Mouse (Mus musculus): ENCODE data around the gene Kif3c. TPM values are rescaled to one million over a fixed set of nuclear protein-coding genes. Genes with fewer than 3 reads are reported as not detected.

Gene Kif3c
- total and polyA plus RNA-seq, 3 experiments: 3.5 to 5.9 (median 5.5) TPM

- H3K36me3 ChIP-seq (replicated peaks in 1 of 2; ENCODE audit: control insufficient read depth in 1 of 2, insufficient read depth in 1 of 2, low read length in 1 of 2): peaks cover 2 to 44% of the 10 kb centered on the region in 2 experiments
- H3K27me3 ChIP-seq (replicated peaks): no peaks in the 10 kb centered on the region
- H3K4me3 ChIP-seq (replicated peaks in 1 of 3; ENCODE audit: low read depth in 2 of 3, low read length in 2 of 3, poor library complexity in 1 of 3): no peak overlapping the region
- H3K27ac ChIP-seq (ENCODE audit: insufficient read depth, low read depth): peak overlapping the region; percentile 37; the same call in 1 of the 2 replicates
- DNase-seq (ENCODE audit: extremely low read depth): peak; percentile 87
- H3K4me2 ChIP-seq (ENCODE audit: insufficient read depth, low read depth, poor library complexity, severe bottlenecking): no peak overlapping the region
- peaks cover 5% of the 10 kb centered on the region for H3K79me2 ChIP-seq (replicated peaks; ENCODE audit: control insufficient read depth, extremely low read depth, insufficient read depth, poor library complexity, severe bottlenecking)
- peaks cover 14 to 69% of the 10 kb centered on the region in 2 experiments; a peak in 3 of 4 replicates for H3K4me1 ChIP-seq (ENCODE audit: control insufficient read depth in 1 of 2, insufficient read depth in 2 of 2)
- H3K9me3 ChIP-seq (replicated peaks; ENCODE audit: low read length): no peaks in the 10 kb centered on the region
- in situ Hi-C loops (cut with MboI; ENCODE audit: low pct_ligation_motif_present, low pct_unique_long_range_greater_than_20kb, low sequenced_read_pairs) (loop anchor here (5.0 kb wide), 1 partner anchor 37 kb away; no protein-coding TSS in a partner anchor), dilution Hi-C loops (cut with MboI; ENCODE audit: extremely low pct_ligation_motif_present, extremely low pct_unique_long_range_greater_than_20kb, low sequenced_read_pairs) (no loop called here)
- no peak overlapping the region for H3K9ac ChIP-seq (ENCODE audit: insufficient read depth, low read depth)
- TF ChIP-seq IRF4 (IDR thresholded peaks at IDR 0.05; ENCODE audit: low read depth, low read length) (0 out of 2 replicates have a peak, but pooled peaks have one; percentile 27), ETS1 (conservative IDR thresholded peaks at IDR 0.05; ENCODE audit: low read depth, low read length) (peak; percentile 73), TCF12 (IDR thresholded peaks at IDR 0.05; ENCODE audit: low read depth, low read length) (0 out of 2 replicates have a peak, but pooled peaks have one; percentile 32), MXI1 (IDR thresholded peaks at IDR 0.05; ENCODE audit: low read depth, low read length) (no peak), GABPA (IDR thresholded peaks at IDR 0.05; ENCODE audit: insufficient replicate concordance, low read depth, low read length) (no peak), ELF1 (IDR thresholded peaks at IDR 0.05; ENCODE audit: low read depth, low read length) (no peak), ZMIZ1 (IDR thresholded peaks at IDR 0.05; ENCODE audit: low read depth, low read length) (no peak), ZNF384 (IDR thresholded peaks at IDR 0.05; ENCODE audit: low read depth, low read length) (no peak), HCFC1 (IDR thresholded peaks at IDR 0.05; ENCODE audit: low read depth, low read length) (no peak), SMC3 (IDR thresholded peaks at IDR 0.05; ENCODE audit: low read depth, low read length) (no peak), USF1 (IDR thresholded peaks at IDR 0.05; ENCODE audit: low read depth, low read length) (no peak), KAT2A (IDR thresholded peaks at IDR 0.05; ENCODE audit: insufficient replicate concordance, low read length) (no peak), MAZ (IDR thresholded peaks at IDR 0.05; ENCODE audit: low read depth, low read length) (no peak), CHD1 (IDR thresholded peaks at IDR 0.05; ENCODE audit: low read depth, low read length) (no peak), MAFK (IDR thresholded peaks at IDR 0.05; ENCODE audit: insufficient replicate concordance, low read length) (peak; percentile 84), NELFE (IDR thresholded peaks at IDR 0.05; ENCODE audit: low read depth, low read length) (no peak), BHLHE40 (IDR thresholded peaks at IDR 0.05; ENCODE audit: low read depth, low read length) (peak; percentile 60), USF2 (conservative IDR thresholded peaks at IDR 0.05; ENCODE audit: low read depth, low read length) (no peak), ZKSCAN1 (IDR thresholded peaks at IDR 0.05; ENCODE audit: borderline replicate concordance, low read depth, low read length) (no peak), TBP (conservative IDR thresholded peaks at IDR 0.05; ENCODE audit: low read depth, low read length) (no peak), MYC (IDR thresholded peaks at IDR 0.05; ENCODE audit: low read depth, low read length) (peak; percentile 65; the same call in 1 of the 2 replicates), MEF2A (IDR thresholded peaks at IDR 0.05; ENCODE audit: borderline replicate concordance, low read depth, low read length) (no peak), MAX (IDR thresholded peaks at IDR 0.05; ENCODE audit: low read length) (no peak), CTCF (conservative IDR thresholded peaks at IDR 0.05 in 1 of 2, IDR thresholded peaks at IDR 0.05 in 1 of 2; ENCODE audit: low read depth in 2 of 2, low read length in 2 of 2) (no peak), SIN3A (IDR thresholded peaks at IDR 0.05; ENCODE audit: low read length) (no peak), RAD21 (IDR thresholded peaks at IDR 0.05; ENCODE audit: low read depth, low read length) (no peak), JUN (IDR thresholded peaks at IDR 0.05; ENCODE audit: insufficient read depth, low read depth, low read length) (0 out of 2 replicates have a peak, but pooled peaks have one; percentile 12), JUND (conservative IDR thresholded peaks at IDR 0.05; ENCODE audit: low read depth, low read length) (peak; percentile 61), ZC3H11A (IDR thresholded peaks at IDR 0.05; ENCODE audit: low read depth, low read length) (no peak), EP300 (IDR thresholded peaks at IDR 0.05; ENCODE audit: low read length) (peak; percentile 63), PAX5 (IDR thresholded peaks at IDR 0.05; ENCODE audit: low read length) (no peak), RCOR1 (conservative IDR thresholded peaks at IDR 0.05; ENCODE audit: low read depth, low read length) (no peak), E2F4 (IDR thresholded peaks at IDR 0.05; ENCODE audit: insufficient replicate concordance, low read depth, low read length) (no peak)
Observed at GRCm38 (mm10) chr12:3349387-3349786, 15.5 kb upstream of the Kif3c start.

Measured in CH12.LX (cell line).